Mouse (Mus musculus): Measurements from ENCODE around the gene 2410131K14Rik. TPM values are rescaled to one million over a fixed set of nuclear protein-coding genes. Genes with fewer than 3 reads are reported as not detected.

2410131K14Rik gene
- total RNA-seq, 2 experiments from 2014 or later, result 13.7 to 14.0 TPM

- DNase-seq (ENCODE audit: low spot score in 2 of 2), result no peak
Observed at GRCm38 (mm10) chr5:118304970-118305618, 60.1 kb downstream of the 2410131K14Rik start.

- no peak for DNase-seq (ENCODE audit: low spot score in 2 of 2)
Observed at GRCm38 (mm10) chr5:118310389-118310788, 65.4 kb downstream of the 2410131K14Rik start.

- no peak for DNase-seq (ENCODE audit: low spot score in 2 of 2)
Observed at GRCm38 (mm10) chr5:118311251-118311650, 66.2 kb downstream of the 2410131K14Rik start.

GRCm38 (mm10) chr5:118313766-118314165 is 68.7 kb downstream of the 2410131K14Rik start:
- DNase-seq (ENCODE audit: low spot score in 2 of 2), result no peak

Other genes starting within 250 kb of the 2410131K14Rik start
- 10 to 100 TPM; 88.5 to 90.3 TPM for gene Tesc, start 217.5 kb upstream of the 2410131K14Rik start, total RNA-seq (2021)
- gene Fbxw8, start 89.8 kb upstream of the 2410131K14Rik start, total RNA-seq (2021), result 10 to 100 TPM; 31.9 to 32.0 TPM
- 10 to 100 TPM; 27.4 to 27.9 TPM for gene Hrk, start 80.6 kb upstream of the 2410131K14Rik start, total RNA-seq (2021)
- 10 to 100 TPM; 71.8 to 72.7 TPM for gene Rnft2, start 111 bp upstream of the 2410131K14Rik start, total RNA-seq (2021)

Data from left cerebral cortex, adult 18-20 months (tissue).